Mouse (Mus musculus) cerebellum, adult 11 months (tissue): ENCODE measurements around the gene Hist1h4j.
A peak's percentile ranks its signal among the peaks of the same experiment; 100 is the strongest.
"Not testable (repeated sequence)": the region's sequence is repeated elsewhere in the genome, so short reads cannot be mapped to it uniquely, and the experiment has no call there.

ENCODE experiments used
- DNase-seq: peaks from one replicate; pipeline ENCODE4 v3.0.0; 2022

Gene Hist1h4j

GRCm38 (mm10) chr13:21734906-21735767 is at the start of gene Hist1h4j:
TSS of gene Hist1h4j (plus strand) at chr13:21735064.
- peak; percentile 80 for DNase-seq

GRCm38 (mm10) chr13:21697811-21698210 is 37.1 kb upstream of the Hist1h4j start, which contains the start of gene Olfr1359:
TSS of gene Olfr1359 (plus strand) at chr13:21698111.
- DNase-seq: no peak

GRCm38 (mm10) chr13:21706669-21707068 is 28.2 kb upstream of the Hist1h4j start:
- no peak for DNase-seq

- peak; percentile 83 for DNase-seq
Observed at GRCm38 (mm10) chr13:21710031-21710711, 24.7 kb upstream of the Hist1h4j start.

- peak; percentile 79 for DNase-seq
Observed at GRCm38 (mm10) chr13:21710821-21711525, 23.9 kb upstream of the Hist1h4j start.

GRCm38 (mm10) chr13:21711698-21712097 is 23.2 kb upstream of the Hist1h4j start:
- DNase-seq: no peak

GRCm38 (mm10) chr13:21714725-21715124 is 20.1 kb upstream of the Hist1h4j start:
- DNase-seq: peak; percentile 55

GRCm38 (mm10) chr13:21715131-21715863 is 19.6 kb upstream of the Hist1h4j start:
- DNase-seq: no peak

GRCm38 (mm10) chr13:21715864-21716539 is 18.9 kb upstream of the Hist1h4j start, which contains the start of the genes Hist1h2bl and Hist1h2ai:
TSS of gene Hist1h2bl (minus strand) at chr13:21716143.
TSS of gene Hist1h2ai (plus strand) at chr13:21716422.
- DNase-seq: peak; percentile 79

GRCm38 (mm10) chr13:21716540-21717391 is 18.1 kb upstream of the Hist1h4j start:
- DNase-seq: not testable (repeated sequence)

GRCm38 (mm10) chr13:21717397-21718357 is 17.2 kb upstream of the Hist1h4j start, which contains the start of gene Hist1h3h:
TSS of gene Hist1h3h (plus strand) at chr13:21717659.
- DNase-seq: peak; percentile 73

- DNase-seq: no peak
Observed at GRCm38 (mm10) chr13:21718381-21719080, 16.3 kb upstream of the Hist1h4j start.

- not testable (repeated sequence) for DNase-seq
Observed at GRCm38 (mm10) chr13:21721107-21721756, 13.6 kb upstream of the Hist1h4j start.

- DNase-seq: peak; percentile 53
Observed at GRCm38 (mm10) chr13:21721757-21722372, 13.0 kb upstream of the Hist1h4j start, which contains the start of gene Hist1h2bm. TSS of gene Hist1h2bm (plus strand) at chr13:21722044.

- no peak for DNase-seq
Observed at GRCm38 (mm10) chr13:21722373-21722925, 12.4 kb upstream of the Hist1h4j start.

GRCm38 (mm10) chr13:21722993-21723836 is 11.6 kb upstream of the Hist1h4j start:
- DNase-seq: no peak
